Mouse (Mus musculus): Measurements from ENCODE around the gene 1810062G17Rik. TPM values are rescaled to one million over a fixed set of nuclear protein-coding genes. Genes with fewer than 3 reads are reported as not detected.

1810062G17Rik gene
- polyA plus RNA-seq, 1 experiment from 2014 or later = not detected

DNA sequence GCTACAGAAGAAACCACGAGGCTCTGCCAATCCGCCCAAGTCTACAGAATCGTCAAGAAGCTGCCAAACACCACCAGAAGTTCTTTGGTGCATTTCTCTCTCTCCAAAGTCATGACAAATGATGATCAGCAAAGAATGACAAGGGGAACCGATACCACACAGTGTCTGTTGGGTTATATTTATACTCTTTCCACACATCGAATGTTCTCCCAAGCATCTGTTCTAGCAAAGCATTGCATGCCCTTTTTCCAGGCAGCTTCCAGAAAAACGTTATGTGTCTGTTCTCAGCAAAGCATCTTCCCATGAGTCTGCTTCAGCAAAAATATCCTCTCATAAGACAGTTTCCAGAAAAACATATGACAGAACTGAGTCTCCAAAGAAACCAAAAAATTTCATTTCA is 11.1 kb downstream of the 1810062G17Rik start:
- Histone ChIP-seq H3K4me3 (ENCODE audit: inconsistent target) (no peak overlapping the region), H3K36me3 (ENCODE audit: inconsistent target) (no peaks in the 10 kb centered on the region), H3K79me2 (ENCODE audit: inconsistent target) (no peaks in the 10 kb centered on the region), H3K27ac (no peak overlapping the region)
- 83% methylated on average over 6 of the region's 6 CpGs for WGBS (ENCODE audit: missing documents)

DNA sequence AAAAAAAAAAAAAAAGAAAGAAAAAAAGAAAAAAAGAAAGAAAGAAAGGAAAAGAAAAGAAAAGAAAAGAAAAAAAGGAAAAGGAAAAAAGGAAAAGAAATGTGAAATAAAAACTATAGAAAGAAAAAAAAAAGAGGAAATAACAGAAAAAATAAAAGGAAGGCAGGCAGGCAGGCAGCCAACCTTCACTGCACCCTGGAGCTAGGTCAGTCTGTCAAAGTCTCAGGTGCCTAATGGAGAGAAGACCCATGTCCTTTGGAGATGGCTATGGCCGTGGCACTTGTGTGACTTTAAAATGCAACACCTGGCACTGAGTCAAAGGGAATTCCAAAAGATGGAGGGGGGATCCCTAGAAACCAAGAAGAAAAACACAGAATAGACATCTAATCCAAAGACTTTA is 12.6 kb downstream of the 1810062G17Rik start:
- no peak overlapping the region for H3K27ac ChIP-seq
- no peaks in the 10 kb centered on the region for H3K36me3 ChIP-seq (ENCODE audit: inconsistent target)
- 92% methylated on average over 1 of the region's 1 CpGs for whole genome bisulfite sequencing (ENCODE audit: missing documents)
- no peaks in the 10 kb centered on the region for H3K79me2 ChIP-seq (ENCODE audit: inconsistent target)
- H3K4me3 ChIP-seq (ENCODE audit: inconsistent target) = no peak overlapping the region

DNA sequence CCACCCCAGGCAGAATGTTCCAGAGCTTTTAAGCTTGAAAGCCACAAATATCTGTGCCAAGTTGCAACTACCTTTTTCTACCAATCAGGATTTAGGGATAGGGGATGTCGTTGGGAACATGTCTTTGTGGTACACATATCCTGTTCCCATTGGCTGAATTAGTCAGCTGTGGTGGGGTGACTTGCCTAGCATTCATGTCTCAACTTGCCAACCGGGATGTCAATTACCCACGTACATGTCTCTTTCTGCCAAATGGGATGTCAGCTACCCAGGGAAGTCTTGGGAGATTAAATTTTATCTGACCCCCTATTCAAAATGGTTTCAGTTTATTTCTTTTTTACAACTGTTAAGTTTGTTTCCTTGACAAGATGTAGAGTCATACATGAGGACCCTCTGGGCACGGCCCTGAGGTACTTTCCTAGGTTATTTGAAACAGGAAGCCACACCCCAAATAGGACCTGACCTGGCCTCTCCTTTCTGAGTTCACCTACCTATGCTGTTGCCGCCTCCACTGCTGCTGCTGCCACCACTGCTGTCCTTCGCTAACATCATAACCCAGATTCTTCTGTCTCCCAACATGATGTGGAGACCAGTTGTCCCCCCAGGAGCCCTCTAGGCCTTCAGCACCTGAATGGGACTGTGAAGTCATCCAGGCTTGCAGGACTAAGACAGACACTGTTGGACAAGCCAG is 13.3 kb downstream of the 1810062G17Rik start:
- 84% methylated on average over 6 of the region's 6 CpGs for WGBS (ENCODE audit: missing documents)
- Histone ChIP-seq H3K4me3 (ENCODE audit: inconsistent target) (no peak overlapping the region), H3K36me3 (ENCODE audit: inconsistent target) (no peaks in the 10 kb centered on the region), H3K27ac (no peak overlapping the region), H3K79me2 (ENCODE audit: inconsistent target) (no peaks in the 10 kb centered on the region)

DNA sequence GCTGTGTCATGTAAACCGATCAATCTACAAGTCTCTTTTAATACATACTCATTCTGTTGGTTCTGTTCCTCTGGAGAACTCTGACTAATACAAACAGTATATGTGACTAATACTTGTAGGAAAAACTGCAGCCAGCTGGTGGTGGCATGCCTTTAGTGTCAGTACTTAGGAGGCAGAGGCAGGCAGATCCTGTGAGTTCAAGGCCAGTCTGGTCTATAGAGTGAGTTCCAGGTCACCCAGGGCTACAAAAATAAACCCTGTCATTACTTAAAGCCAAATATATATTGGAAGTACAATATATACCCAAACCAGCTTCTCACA is 13.8 kb downstream of the 1810062G17Rik start:
- H3K36me3 ChIP-seq (ENCODE audit: inconsistent target) = no peaks in the 10 kb centered on the region
- no peak overlapping the region for H3K4me3 ChIP-seq (ENCODE audit: inconsistent target)
- no peaks in the 10 kb centered on the region for H3K79me2 ChIP-seq (ENCODE audit: inconsistent target)
- WGBS (ENCODE audit: missing documents) = 100% methylated on average over 1 of the region's 1 CpGs
- no peak overlapping the region for H3K27ac ChIP-seq

DNA sequence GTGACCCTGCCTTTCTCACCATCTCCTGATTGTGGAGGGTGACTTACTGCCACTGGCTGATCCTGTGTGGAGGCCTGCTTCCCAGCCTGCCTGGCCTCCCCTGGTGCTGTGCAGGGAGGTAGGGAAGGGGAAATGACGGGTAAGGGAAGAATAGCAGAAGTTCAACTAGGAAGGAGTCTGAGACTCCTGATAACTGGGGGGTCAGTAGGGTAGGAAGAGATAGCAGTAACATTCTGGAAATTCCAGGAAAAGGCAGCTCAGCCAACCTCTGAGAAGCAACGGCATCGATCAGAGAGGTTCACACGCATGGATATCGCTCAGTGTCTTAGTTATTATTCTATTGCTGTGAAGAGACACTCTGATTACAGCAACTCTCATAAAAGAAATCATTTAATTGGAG is 15.8 kb downstream of the 1810062G17Rik start:
- WGBS (ENCODE audit: missing documents) = 72% methylated on average over 5 of the region's 5 CpGs
- no peak overlapping the region for H3K27ac ChIP-seq
- H3K4me3 ChIP-seq (ENCODE audit: inconsistent target) = no peak overlapping the region
- no peaks in the 10 kb centered on the region for H3K79me2 ChIP-seq (ENCODE audit: inconsistent target)
- no peaks in the 10 kb centered on the region for H3K36me3 ChIP-seq (ENCODE audit: inconsistent target)

DNA sequence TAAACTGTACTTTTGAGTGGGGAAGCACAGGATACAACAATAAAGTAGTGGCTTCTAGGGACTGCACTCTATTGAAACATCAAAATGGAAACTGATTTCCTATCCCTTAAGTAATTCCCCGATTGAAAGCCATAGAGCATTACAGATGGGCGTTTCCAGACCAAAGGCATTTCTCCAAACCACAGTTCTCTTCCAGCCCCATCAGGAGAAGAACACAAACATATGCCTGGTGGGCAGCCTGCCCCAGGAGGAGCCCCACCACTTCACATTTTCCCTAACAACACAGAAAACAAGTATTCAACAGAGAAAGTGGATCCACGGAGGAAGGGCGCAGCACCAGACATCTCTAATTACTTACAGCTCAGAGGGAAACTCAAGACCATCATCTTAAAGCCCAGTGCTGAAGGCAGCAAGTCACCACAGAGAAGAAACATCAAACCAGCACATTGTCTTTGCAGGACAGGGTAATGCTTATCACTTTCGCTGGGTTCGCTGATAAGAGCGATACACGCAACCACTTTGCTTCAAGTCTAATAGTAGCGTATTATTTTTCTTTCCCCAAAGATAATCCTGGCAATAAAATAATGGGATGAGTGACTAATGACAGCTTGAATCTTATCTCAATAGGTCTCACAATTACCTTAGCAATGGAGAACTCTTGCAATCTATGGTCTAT is 17.1 kb downstream of the 1810062G17Rik start:
- H3K27ac ChIP-seq = no peak overlapping the region
- WGBS (ENCODE audit: missing documents) = 96% methylated on average over 9 of the region's 9 CpGs
- H3K4me3 ChIP-seq (ENCODE audit: inconsistent target) = no peak overlapping the region
- no peaks in the 10 kb centered on the region for H3K79me2 ChIP-seq (ENCODE audit: inconsistent target)
- H3K36me3 ChIP-seq (ENCODE audit: inconsistent target) = no peaks in the 10 kb centered on the region

DNA sequence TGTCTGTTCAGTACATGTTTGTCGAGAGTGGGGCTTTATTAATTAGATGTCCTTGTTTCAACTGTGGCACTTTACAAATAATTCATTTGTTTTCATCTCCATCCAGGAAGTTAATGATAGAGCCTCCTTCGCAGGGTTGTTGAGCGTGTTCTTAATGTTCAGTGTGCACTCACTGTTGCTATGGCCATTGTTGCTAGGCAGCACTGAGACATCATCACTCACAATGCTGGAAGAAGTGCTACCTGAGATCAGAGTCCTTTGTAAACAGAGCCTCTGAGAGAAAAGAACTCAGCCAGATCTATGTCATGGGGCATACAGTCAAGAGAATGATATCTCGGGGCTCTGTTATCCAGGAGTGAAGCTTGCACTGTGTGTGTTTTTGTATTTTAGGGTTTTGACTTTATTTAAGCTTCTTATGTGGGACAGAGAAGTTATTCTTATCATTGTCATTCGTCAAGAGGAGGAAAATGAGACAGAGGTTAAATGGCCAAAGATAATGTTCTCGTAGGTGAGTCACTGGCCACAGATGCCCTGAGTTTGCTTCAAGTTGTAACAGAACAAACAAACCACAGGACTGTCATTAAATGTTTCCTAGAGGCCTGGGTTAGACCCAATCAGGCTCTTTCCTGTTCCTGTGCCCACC is 18.0 kb downstream of the 1810062G17Rik start:
- 88% methylated on average over 6 of the region's 6 CpGs for WGBS (ENCODE audit: missing documents)
- no peak overlapping the region for H3K27ac ChIP-seq

DNA sequence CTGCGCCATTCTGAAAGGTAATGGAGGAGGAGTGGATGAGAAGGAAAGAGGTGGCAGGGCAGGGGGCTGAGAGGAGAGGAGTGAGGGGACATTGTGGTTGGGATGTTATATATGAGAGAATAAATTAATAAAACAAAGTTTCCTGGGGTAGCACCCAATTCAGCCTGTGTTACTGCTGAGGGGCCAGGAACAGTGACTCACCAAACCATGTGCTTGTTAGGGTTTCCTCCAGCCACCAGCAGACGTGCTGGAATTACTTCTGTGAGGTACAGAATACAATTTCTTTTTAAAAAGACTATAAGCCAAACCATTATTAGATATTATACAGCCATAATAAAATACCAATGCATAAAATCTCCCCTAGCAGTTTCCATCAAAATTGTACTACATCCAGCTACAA is 18.9 kb downstream of the 1810062G17Rik start:
- Histone ChIP-seq H3K79me2 (ENCODE audit: inconsistent target) (no peaks in the 10 kb centered on the region), H3K36me3 (ENCODE audit: inconsistent target) (no peaks in the 10 kb centered on the region), H3K4me3 (ENCODE audit: inconsistent target) (no peak overlapping the region), H3K27ac (no peak overlapping the region)
- 66% methylated on average over 2 of the region's 2 CpGs for whole genome bisulfite sequencing (ENCODE audit: missing documents)

More for the DNA sequence above, 18.0 kb downstream of the 1810062G17Rik start:
- no peaks in the 10 kb centered on the region for H3K36me3 ChIP-seq (ENCODE audit: inconsistent target)
- no peaks in the 10 kb centered on the region for H3K79me2 ChIP-seq (ENCODE audit: inconsistent target)
- no peak overlapping the region for H3K4me3 ChIP-seq (ENCODE audit: inconsistent target)

DNA sequence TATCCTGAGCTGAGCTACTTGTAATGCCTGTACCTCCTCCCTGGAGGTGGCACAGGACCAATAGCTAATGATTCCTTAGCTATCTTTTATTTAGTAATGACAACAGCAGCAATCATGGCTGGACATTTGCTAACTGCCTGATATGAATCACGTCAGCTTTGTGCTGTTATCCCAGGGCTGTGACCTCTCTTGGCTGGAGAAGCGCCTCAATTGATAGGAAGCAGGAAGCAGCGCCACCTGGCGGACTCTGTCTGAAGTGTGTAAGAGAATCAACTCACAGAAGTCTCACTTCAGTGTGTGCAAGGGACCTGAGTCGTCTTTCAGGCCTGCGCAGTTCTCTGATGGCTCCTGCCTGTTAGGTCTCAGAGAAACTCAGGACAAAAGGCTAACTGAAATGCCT is 19.7 kb downstream of the 1810062G17Rik start:
- no peak overlapping the region for H3K27ac ChIP-seq
- H3K79me2 ChIP-seq (ENCODE audit: inconsistent target) = no peaks in the 10 kb centered on the region
- no peaks in the 10 kb centered on the region for H3K36me3 ChIP-seq (ENCODE audit: inconsistent target)
- no peak overlapping the region for H3K4me3 ChIP-seq (ENCODE audit: inconsistent target)
- 9% methylated on average over 5 of the region's 6 CpGs for WGBS (ENCODE audit: missing documents)

GRCm38 (mm10) chr3:36496273-36496672 is 20.5 kb downstream of the 1810062G17Rik start:
- Histone ChIP-seq H3K27ac (no peak overlapping the region), H3K36me3 (ENCODE audit: inconsistent target) (no peaks in the 10 kb centered on the region), H3K79me2 (ENCODE audit: inconsistent target) (no peaks in the 10 kb centered on the region), H3K4me3 (ENCODE audit: inconsistent target) (no peak overlapping the region)
- 89% methylated on average over 9 of the region's 9 CpGs for WGBS (ENCODE audit: missing documents)

GRCm38 (mm10) chr3:36496746-36497145 is 21.0 kb downstream of the 1810062G17Rik start:
- H3K4me3 ChIP-seq (ENCODE audit: inconsistent target) = no peak overlapping the region
- WGBS (ENCODE audit: missing documents) = 23% methylated on average over 13 of the region's 14 CpGs
- no peak overlapping the region for H3K27ac ChIP-seq
- H3K79me2 ChIP-seq (ENCODE audit: inconsistent target) = no peaks in the 10 kb centered on the region
- no peaks in the 10 kb centered on the region for H3K36me3 ChIP-seq (ENCODE audit: inconsistent target)

DNA sequence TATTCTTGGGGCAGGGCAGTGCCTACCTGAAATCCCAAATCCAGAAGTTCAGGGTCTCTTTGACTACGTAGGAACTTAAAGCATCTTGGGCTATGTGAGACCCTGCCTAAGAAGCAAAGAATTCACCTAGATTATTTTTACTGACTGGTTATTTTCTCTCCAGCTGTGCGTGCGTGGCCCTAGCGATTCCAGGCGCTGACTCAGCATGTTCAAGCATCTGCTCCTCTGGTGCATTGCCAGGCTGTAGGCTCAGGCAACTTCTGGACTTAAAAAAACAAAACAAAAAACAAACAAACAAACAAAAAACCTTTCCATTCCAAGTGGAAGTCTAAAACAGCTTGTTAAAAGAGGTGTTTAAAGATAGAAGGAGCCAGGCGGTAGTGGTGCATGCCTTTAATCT is 22.5 kb downstream of the 1810062G17Rik start:
- no peak overlapping the region for H3K27ac ChIP-seq
- no peak overlapping the region for H3K4me3 ChIP-seq (ENCODE audit: inconsistent target)
- WGBS (ENCODE audit: missing documents) = 85% methylated on average over 6 of the region's 6 CpGs
- H3K36me3 ChIP-seq (ENCODE audit: inconsistent target) = no peaks in the 10 kb centered on the region
- no peaks in the 10 kb centered on the region for H3K79me2 ChIP-seq (ENCODE audit: inconsistent target)

- no peak overlapping the region for H3K4me3 ChIP-seq (ENCODE audit: inconsistent target)
- H3K36me3 ChIP-seq (ENCODE audit: inconsistent target) = no peaks in the 10 kb centered on the region
- no peak overlapping the region for H3K27ac ChIP-seq
- no peaks in the 10 kb centered on the region for H3K79me2 ChIP-seq (ENCODE audit: inconsistent target)
- WGBS (ENCODE audit: missing documents) = 97% methylated on average over 7 of the region's 7 CpGs
Measured at GRCm38 (mm10) chr3:36499418-36499817, 23.7 kb downstream of the 1810062G17Rik start.

GRCm38 (mm10) chr3:36500976-36501375 is 25.2 kb downstream of the 1810062G17Rik start:
- Histone ChIP-seq H3K79me2 (ENCODE audit: inconsistent target) (no peaks in the 10 kb centered on the region), H3K4me3 (ENCODE audit: inconsistent target) (no peak overlapping the region), H3K27ac (no peak overlapping the region), H3K36me3 (ENCODE audit: inconsistent target) (no peaks in the 10 kb centered on the region)
- WGBS (ENCODE audit: missing documents) = 73% methylated on average over 7 of the region's 8 CpGs

GRCm38 (mm10) chr3:36501546-36501945 is 25.8 kb downstream of the 1810062G17Rik start:
- no peaks in the 10 kb centered on the region for H3K79me2 ChIP-seq (ENCODE audit: inconsistent target)
- H3K27ac ChIP-seq = no peak overlapping the region
- WGBS (ENCODE audit: missing documents) = 72% methylated on average over 7 of the region's 7 CpGs
- no peak overlapping the region for H3K4me3 ChIP-seq (ENCODE audit: inconsistent target)
- H3K36me3 ChIP-seq (ENCODE audit: inconsistent target) = no peaks in the 10 kb centered on the region

Data from macrophage (primary cell).